Mouse (Mus musculus): ENCODE measurements at regions not wholly inside any gene's neighbourhood (a gene's known extent, or its start where the extent isn't known, plus 50 kb on each side); places are given as distances from the start of the nearest gene placed in this dataset.

- DNase-seq (no peak), ATAC-seq (ENCODE audit: insufficient read depth) (no peak)
- Histone ChIP-seq H3K36me3 (ENCODE audit: insufficient read depth) (no peaks in the 10 kb centered on the region), H3K4me1 (ENCODE audit: insufficient read depth) (no peaks in the 10 kb centered on the region), H3K27ac (ENCODE audit: low read depth) (no peak overlapping the region), H3K9ac (no peak overlapping the region), H3K9me3 (ENCODE audit: low read depth, low read length) (no peaks in the 10 kb centered on the region), H3K27me3 (ENCODE audit: insufficient read depth, low read length) (no peaks in the 10 kb centered on the region), H3K4me3 (ENCODE audit: low read depth, low read length) (no peak overlapping the region), H3K4me2 (no peak overlapping the region)
- WGBS = 47% methylated on average over 4 of the region's 4 CpGs
- TF ChIP-seq CTCF (IDR thresholded peaks at IDR 0.05; ENCODE audit: low read depth) = no peak
Measured at GRCm38 (mm10) chr1:105909121-105909520, 81.1 kb upstream of the Zcchc2 start.

GRCm38 (mm10) chr1:105911714-105912113 lies 78.5 kb upstream of the Zcchc2 start:
- TF ChIP-seq CTCF (IDR thresholded peaks at IDR 0.05; ENCODE audit: low read depth) = no peak
- Histone ChIP-seq H3K36me3 (ENCODE audit: insufficient read depth) (no peaks in the 10 kb centered on the region), H3K27me3 (ENCODE audit: insufficient read depth, low read length) (no peaks in the 10 kb centered on the region), H3K4me1 (ENCODE audit: insufficient read depth) (no peaks in the 10 kb centered on the region), H3K4me2 (no peak overlapping the region), H3K27ac (ENCODE audit: low read depth) (no peak overlapping the region), H3K9me3 (ENCODE audit: low read depth, low read length) (no peaks in the 10 kb centered on the region), H3K4me3 (ENCODE audit: low read depth, low read length) (no peak overlapping the region), H3K9ac (no peak overlapping the region)
- 30% methylated on average over 3 of the region's 3 CpGs for WGBS
- ATAC-seq (ENCODE audit: insufficient read depth) (peak; percentile 24; the same call in 1 of the 2 replicates), DNase-seq (peak; percentile 7)

DNA sequence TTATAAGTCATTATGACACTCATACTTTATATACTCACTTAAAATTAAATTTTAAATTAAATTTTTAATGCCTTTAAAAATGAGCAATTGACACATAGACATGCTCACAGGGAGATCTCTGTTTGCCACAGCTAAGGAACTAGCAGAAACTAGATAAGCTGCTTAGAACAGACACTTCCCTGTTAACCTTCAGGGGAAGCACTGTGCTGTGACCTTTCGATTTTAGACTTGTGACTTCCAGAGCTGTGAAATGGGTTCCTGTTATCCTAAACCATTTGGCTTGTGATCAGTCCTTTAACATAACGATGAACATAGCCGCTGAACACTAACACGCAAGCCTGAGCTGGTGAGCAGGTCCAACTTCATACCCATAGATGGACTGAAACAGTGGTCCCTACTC lies 68.4 kb upstream of the Zcchc2 start:
- 86% methylated on average over 4 of the region's 4 CpGs for WGBS
- TF ChIP-seq CTCF (IDR thresholded peaks at IDR 0.05; ENCODE audit: low read depth) = no peak
- H3K27me3 ChIP-seq (ENCODE audit: insufficient read depth, low read length) = no peaks in the 10 kb centered on the region
- no peak for ATAC-seq (ENCODE audit: insufficient read depth)
- no peak overlapping the region for H3K4me2 ChIP-seq
- H3K36me3 ChIP-seq (ENCODE audit: insufficient read depth) = no peaks in the 10 kb centered on the region
- H3K4me1 ChIP-seq (ENCODE audit: insufficient read depth) = no peaks in the 10 kb centered on the region
- no peaks in the 10 kb centered on the region for H3K9me3 ChIP-seq (ENCODE audit: low read depth, low read length)
- H3K27ac ChIP-seq (ENCODE audit: low read depth) = no peak overlapping the region
- H3K9ac ChIP-seq = no peak overlapping the region
- no peak for DNase-seq
- no peak overlapping the region for H3K4me3 ChIP-seq (ENCODE audit: low read depth, low read length)

GRCm38 (mm10) chr1:105922586-105922985 lies 67.6 kb upstream of the Zcchc2 start:
- no peaks in the 10 kb centered on the region for H3K4me1 ChIP-seq (ENCODE audit: insufficient read depth)
- H3K27me3 ChIP-seq (ENCODE audit: insufficient read depth, low read length) = no peaks in the 10 kb centered on the region
- H3K9ac ChIP-seq = no peak overlapping the region
- H3K27ac ChIP-seq (ENCODE audit: low read depth) = no peak overlapping the region
- no peaks in the 10 kb centered on the region for H3K9me3 ChIP-seq (ENCODE audit: low read depth, low read length)
- TF ChIP-seq CTCF (IDR thresholded peaks at IDR 0.05; ENCODE audit: low read depth) = no peak
- H3K4me2 ChIP-seq = no peak overlapping the region
- no peak overlapping the region for H3K4me3 ChIP-seq (ENCODE audit: low read depth, low read length)
- H3K36me3 ChIP-seq (ENCODE audit: insufficient read depth) = no peaks in the 10 kb centered on the region
- ATAC-seq (ENCODE audit: insufficient read depth) (no peak), DNase-seq (no peak)

DNA sequence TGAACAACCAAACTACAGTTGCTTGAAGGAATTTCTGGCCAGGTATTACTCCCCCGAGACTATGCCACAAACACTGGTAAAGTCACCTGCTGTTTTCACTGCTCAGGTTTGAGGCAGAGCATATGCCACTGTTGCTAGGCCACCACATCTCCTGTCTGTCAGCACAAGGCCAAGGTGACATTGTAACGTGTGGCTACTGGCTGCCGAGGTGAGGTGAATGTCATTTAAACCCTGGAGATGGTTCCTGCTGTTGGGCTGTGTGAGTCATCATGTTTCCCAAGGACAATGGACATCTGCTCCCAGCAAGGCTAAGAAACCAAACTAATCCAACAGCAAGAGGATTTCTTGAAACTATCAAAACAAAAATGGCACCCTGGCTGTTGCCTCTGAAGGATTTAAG lies 67.2 kb upstream of the Zcchc2 start:
- Histone ChIP-seq H3K4me1 (ENCODE audit: insufficient read depth) (no peaks in the 10 kb centered on the region), H3K36me3 (ENCODE audit: insufficient read depth) (no peaks in the 10 kb centered on the region), H3K4me2 (no peak overlapping the region), H3K27me3 (ENCODE audit: insufficient read depth, low read length) (no peaks in the 10 kb centered on the region), H3K9ac (no peak overlapping the region), H3K9me3 (ENCODE audit: low read depth, low read length) (no peaks in the 10 kb centered on the region), H3K4me3 (ENCODE audit: low read depth, low read length) (no peak overlapping the region), H3K27ac (ENCODE audit: low read depth) (no peak overlapping the region)
- ATAC-seq (ENCODE audit: insufficient read depth) = no peak
- 55% methylated on average over 3 of the region's 3 CpGs for WGBS
- no peak for DNase-seq
- TF ChIP-seq CTCF (IDR thresholded peaks at IDR 0.05; ENCODE audit: low read depth) = no peak

DNA sequence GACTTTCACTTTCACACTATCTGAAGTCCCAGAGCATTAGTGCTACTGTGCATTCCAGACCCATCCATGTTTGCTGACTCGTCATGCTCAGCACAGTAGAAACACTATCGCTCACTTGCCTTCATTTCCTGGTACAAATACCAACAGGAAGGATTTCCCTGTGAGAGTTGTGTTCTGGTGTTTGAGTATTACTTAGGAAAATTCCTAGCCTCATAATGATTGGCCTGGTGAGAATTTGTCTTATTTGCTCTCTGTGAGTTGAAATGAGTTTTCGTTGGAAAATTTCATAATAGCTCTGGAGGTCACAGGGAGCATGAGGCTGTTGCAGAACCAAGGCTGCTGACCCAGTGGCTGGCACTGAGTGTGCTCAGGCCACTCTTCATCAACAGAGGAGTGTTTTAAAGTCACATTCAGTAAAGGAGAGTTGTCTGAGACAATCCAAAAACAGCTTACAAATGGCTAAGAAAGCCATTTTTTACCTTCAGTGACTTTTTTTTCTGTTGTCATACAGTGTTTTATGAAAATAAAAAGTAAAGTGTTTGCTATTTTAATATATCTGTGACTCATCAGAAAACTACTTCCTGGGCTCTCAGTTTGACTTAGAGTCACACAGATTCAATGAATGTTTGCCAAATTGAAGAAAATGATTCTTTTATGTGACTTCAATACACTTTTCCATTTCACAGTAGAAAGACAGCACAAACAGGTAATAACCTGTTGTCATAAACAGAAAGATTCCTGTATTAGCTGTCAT lies 64.4 kb upstream of the Zcchc2 start:
- ATAC-seq (ENCODE audit: insufficient read depth) = no peak
- no peaks in the 10 kb centered on the region for H3K27me3 ChIP-seq (ENCODE audit: insufficient read depth, low read length)
- H3K27ac ChIP-seq (ENCODE audit: low read depth) = no peak overlapping the region
- H3K9ac ChIP-seq = no peak overlapping the region
- no peak overlapping the region for H3K4me2 ChIP-seq
- TF ChIP-seq CTCF (IDR thresholded peaks at IDR 0.05; ENCODE audit: low read depth) = no peak
- no peaks in the 10 kb centered on the region for H3K4me1 ChIP-seq (ENCODE audit: insufficient read depth)
- H3K4me3 ChIP-seq (ENCODE audit: low read depth, low read length) = no peak overlapping the region
- no peaks in the 10 kb centered on the region for H3K36me3 ChIP-seq (ENCODE audit: insufficient read depth)
- WGBS = 48% methylated on average over 3 of the region's 3 CpGs
- DNase-seq = no peak
- no peaks in the 10 kb centered on the region for H3K9me3 ChIP-seq (ENCODE audit: low read depth, low read length)

DNA sequence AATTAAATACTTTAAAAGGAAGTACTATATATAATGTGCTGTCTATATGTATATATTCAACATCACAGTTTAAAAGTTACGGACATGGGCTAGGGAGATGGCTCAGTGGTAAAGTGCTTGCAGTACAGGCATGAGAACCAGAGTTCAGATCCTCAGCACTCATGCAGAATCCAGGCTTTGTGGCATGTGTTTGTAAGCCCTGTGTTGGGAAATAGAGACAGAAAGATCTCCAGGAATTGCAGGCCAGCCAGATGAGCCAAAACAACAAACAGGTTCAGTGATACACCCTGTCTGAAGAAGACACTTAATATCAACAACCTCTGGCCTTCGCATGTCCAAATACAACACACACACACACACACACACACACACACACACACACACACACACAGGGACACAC lies 63.3 kb upstream of the Zcchc2 start:
- Histone ChIP-seq H3K9me3 (ENCODE audit: low read depth, low read length) (no peaks in the 10 kb centered on the region), H3K27ac (ENCODE audit: low read depth) (no peak overlapping the region), H3K4me3 (ENCODE audit: low read depth, low read length) (no peak overlapping the region), H3K27me3 (ENCODE audit: insufficient read depth, low read length) (no peaks in the 10 kb centered on the region), H3K9ac (no peak overlapping the region), H3K4me2 (no peak overlapping the region), H3K36me3 (ENCODE audit: insufficient read depth) (no peaks in the 10 kb centered on the region), H3K4me1 (ENCODE audit: insufficient read depth) (no peaks in the 10 kb centered on the region)
- TF ChIP-seq CTCF (IDR thresholded peaks at IDR 0.05; ENCODE audit: low read depth) = no peak
- 92% methylated on average over 2 of the region's 2 CpGs for WGBS
- no peak for DNase-seq
- ATAC-seq (ENCODE audit: insufficient read depth) = no peak
